Mouse (Mus musculus) liver, embryonic 11.5 days (tissue): ENCODE results near the gene Prdm11. TPM values are rescaled to one million over a fixed set of nuclear protein-coding genes. Genes with fewer than 3 reads are reported as not detected.

Source experiments
- ATAC-seq: fragments of 200-750 bp; cut with Nextera tagmentation; replicated peaks from 2 replicates; pipeline ENCODE4 v1.8.0; 2017; ENCODE audit warnings: moderate number of reproducible peaks, mild to moderate bottlenecking, moderate TSS enrichment, moderate library complexity; ENCODE audit not compliant: low FRiP score
- DNase-seq: peaks from one replicate; pipeline ENCODE4 v3.0.0-alpha.2; 2017; ENCODE audit warnings: low spot score
- H3K27ac ChIP-seq: fragments of 300-500 bp; sonication (generic); 2 replicates; pipeline ENCODE4 v1.5.1; 2014; ENCODE audit warnings: mild to moderate bottlenecking, low read depth, low read length, control low read depth
- H3K27me3 ChIP-seq: fragments of 300-500 bp; sonication (generic); replicated peaks from 2 replicates; pipeline ENCODE4 v1.6.1; 2014; ENCODE audit warnings: low read length, mixed read lengths; ENCODE audit not compliant: control insufficient read depth, insufficient read depth
- H3K36me3 ChIP-seq: fragments of 300-500 bp; sonication (generic); 2 replicates; pipeline ENCODE4 v1.6.1; 2014; ENCODE audit warnings: mild to moderate bottlenecking, low read length, moderate library complexity, mixed read lengths; ENCODE audit not compliant: control insufficient read depth, insufficient read depth
- H3K4me1 ChIP-seq: fragments of 300-500 bp; sonication (generic); replicated peaks from 2 replicates; pipeline ENCODE4 v1.6.1; 2014; ENCODE audit warnings: low read length, mixed read lengths; ENCODE audit not compliant: control insufficient read depth, insufficient read depth
- H3K4me2 ChIP-seq: fragments of 300-500 bp; sonication (generic); 2 replicates; pipeline ENCODE4 v1.6.1; 2014; ENCODE audit warnings: mild to moderate bottlenecking, control low read depth, moderate library complexity
- H3K4me3 ChIP-seq: fragments of 300-500 bp; sonication (generic); 2 replicates; pipeline ENCODE4 v1.5.1; 2014; ENCODE audit warnings: low read depth, low read length, control low read depth
- H3K9ac ChIP-seq: fragments of 300-500 bp; sonication (generic); 2 replicates; pipeline ENCODE4 v1.6.1; 2014; ENCODE audit warnings: low read depth, low read length, control low read depth
- H3K9me3 ChIP-seq: fragments of 300-500 bp; sonication (generic); 2 replicates; pipeline ENCODE4 v1.6.1; 2016; ENCODE audit warnings: low read length, inconsistent platforms, mixed read lengths; ENCODE audit not compliant: control insufficient read depth
- WGBS: fragments of 180-500 bp; shearing (Covaris S2); extraction: QIAGEN DNeasy Blood & Tissue Kit; methylation state at CpG from one replicate; pipeline ENCODE4 v1.1.7; 2014; 5-methylcytosine and 5-hydroxymethylcytosine counted together
- polyA plus RNA-seq: library from polyadenylated mRNA; unstranded; fragments of >200 nt; fragmentation: Nextera tagmentation; extraction: Ambion mirVana; gene quantifications from 2 replicates; pipeline ENCODE4 v1.2.1, GENCODE M21; 2014

Gene Prdm11
- polyA plus RNA-seq, 1 experiment from 2014 or later: 5.0 TPM

DNA sequence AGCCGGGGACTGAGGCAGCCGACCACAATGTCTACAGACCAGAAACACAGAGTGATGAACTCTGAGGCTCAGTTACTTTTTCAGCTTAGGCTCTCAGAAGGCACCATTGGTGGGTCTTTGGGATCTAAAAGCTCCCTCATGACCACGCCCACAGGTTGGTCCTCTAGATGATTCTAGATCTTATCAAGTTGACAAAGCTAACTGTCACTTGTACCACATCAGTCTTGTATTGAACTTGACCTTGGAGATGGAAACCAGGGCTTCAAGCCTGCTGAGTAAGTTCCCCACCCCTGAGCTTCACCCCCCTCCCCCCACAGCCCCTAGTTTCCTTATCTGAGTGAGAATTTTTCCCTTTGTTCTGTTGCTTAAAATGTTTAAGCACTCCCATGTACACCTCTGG is 101.6 kb downstream of the Prdm11 start:
- ATAC-seq (no peak), DNase-seq (no peak)
- WGBS: 80% methylated on average over 3 of the region's 3 CpGs
- H3K9ac ChIP-seq: no peak overlapping the region
- no peaks in the 10 kb centered on the region for H3K9me3 ChIP-seq
- no peak overlapping the region for H3K27ac ChIP-seq
- H3K4me2 ChIP-seq: no peak overlapping the region
- H3K4me3 ChIP-seq: no peak overlapping the region
- peaks cover 13% of the 10 kb centered on the region for H3K27me3 ChIP-seq
- 0 out of 2 replicates have a peak, but pooled peaks cover 4% of the 10 kb centered on the region for H3K4me1 ChIP-seq
- H3K36me3 ChIP-seq: no peaks in the 10 kb centered on the region

- H3K9me3 ChIP-seq: no peaks in the 10 kb centered on the region
- WGBS: 75% methylated on average over 3 of the region's 3 CpGs
- no peaks in the 10 kb centered on the region for H3K36me3 ChIP-seq
- no peak overlapping the region for H3K4me3 ChIP-seq
- DNase-seq: no peak
- no peak overlapping the region for H3K27ac ChIP-seq
- H3K27me3 ChIP-seq: peaks cover 10% of the 10 kb centered on the region
- H3K4me1 ChIP-seq: 0 out of 2 replicates have a peak, but pooled peaks cover 4% of the 10 kb centered on the region
- H3K4me2 ChIP-seq: no peak overlapping the region
- H3K9ac ChIP-seq: no peak overlapping the region
- ATAC-seq: no peak
Observed at GRCm38 (mm10) chr2:92943406-92943805, 102.6 kb downstream of the Prdm11 start.

DNA sequence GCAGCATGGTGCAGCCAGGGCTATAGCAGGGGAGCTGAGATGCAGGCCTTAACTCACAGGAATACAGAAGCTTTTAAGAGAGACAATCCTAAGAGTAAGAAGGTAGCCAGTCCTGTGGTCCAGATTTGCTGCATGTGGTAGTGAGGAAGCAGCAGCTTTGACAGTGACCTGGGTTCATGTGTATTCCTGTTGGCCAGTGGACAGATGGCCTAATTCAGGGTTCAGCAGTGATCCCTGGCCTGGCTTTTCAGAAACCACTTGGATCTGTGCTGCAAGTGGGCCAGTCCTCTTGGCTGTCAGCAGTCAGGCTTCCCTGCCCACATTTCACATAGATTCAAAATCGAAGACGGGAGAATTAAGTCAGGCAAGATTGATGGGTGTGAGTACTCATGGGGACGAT is 104.5 kb downstream of the Prdm11 start:
- Histone ChIP-seq H3K4me1 (no peaks in the 10 kb centered on the region), H3K4me2 (no peak overlapping the region), H3K36me3 (no peaks in the 10 kb centered on the region), H3K9ac (no peak overlapping the region), H3K9me3 (no peaks in the 10 kb centered on the region), H3K27ac (no peak overlapping the region), H3K27me3 (0 out of 2 replicates have a peak, but pooled peaks cover 3% of the 10 kb centered on the region), H3K4me3 (no peak overlapping the region)
- 73% methylated on average over 3 of the region's 3 CpGs for WGBS
- DNase-seq (no peak), ATAC-seq (no peak)

DNA sequence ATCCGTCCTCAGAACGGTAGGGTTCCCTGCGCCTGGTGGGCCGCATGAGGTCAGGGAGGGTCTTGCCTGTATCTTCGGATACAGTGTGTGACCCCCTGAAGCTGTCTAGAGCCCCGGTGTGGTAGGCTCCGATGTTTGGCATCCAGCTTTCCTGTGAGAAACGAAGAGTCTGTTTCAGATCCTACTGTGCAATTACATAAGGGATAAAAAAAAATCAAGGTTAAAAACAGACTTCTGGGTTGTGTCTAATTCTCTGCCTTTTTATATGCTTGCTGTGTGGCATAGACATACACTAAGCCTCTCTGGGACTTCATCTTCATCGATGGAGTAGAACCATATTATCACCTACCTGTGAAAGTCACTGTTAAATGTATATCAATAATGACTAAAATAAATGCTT is 105.0 kb downstream of the Prdm11 start:
- H3K9me3 ChIP-seq: no peaks in the 10 kb centered on the region
- H3K27ac ChIP-seq: no peak overlapping the region
- H3K36me3 ChIP-seq: no peaks in the 10 kb centered on the region
- ATAC-seq (no peak), DNase-seq (no peak)
- 0 out of 2 replicates have a peak, but pooled peaks cover 3% of the 10 kb centered on the region for H3K27me3 ChIP-seq
- no peak overlapping the region for H3K4me2 ChIP-seq
- 85% methylated on average over 9 of the region's 9 CpGs for WGBS
- H3K4me1 ChIP-seq: no peaks in the 10 kb centered on the region
- H3K9ac ChIP-seq: no peak overlapping the region
- no peak overlapping the region for H3K4me3 ChIP-seq

- Histone ChIP-seq H3K4me2 (no peak overlapping the region), H3K27ac (no peak overlapping the region)
Observed at GRCm38 (mm10) chr2:92938827-92939226, 107.1 kb downstream of the Prdm11 start.

GRCm38 (mm10) chr2:92938063-92938462 is 107.9 kb downstream of the Prdm11 start:
- H3K36me3 ChIP-seq: no peaks in the 10 kb centered on the region
- no peak overlapping the region for H3K9ac ChIP-seq
- no peak for DNase-seq
- H3K9me3 ChIP-seq: no peaks in the 10 kb centered on the region
- no peaks in the 10 kb centered on the region for H3K4me1 ChIP-seq
- H3K4me2 ChIP-seq: no peak overlapping the region
- H3K27me3 ChIP-seq: no peaks in the 10 kb centered on the region; the same call in 1 of the 2 replicates
- no peak overlapping the region for H3K27ac ChIP-seq
- WGBS: 85% methylated on average over 5 of the region's 5 CpGs
- no peak for ATAC-seq
- no peak overlapping the region for H3K4me3 ChIP-seq

More at GRCm38 (mm10) chr2:92938827-92939226, 107.1 kb downstream of the Prdm11 start:
- Histone ChIP-seq H3K9ac (no peak overlapping the region), H3K4me1 (no peaks in the 10 kb centered on the region), H3K4me3 (no peak overlapping the region), H3K27me3 (no peaks in the 10 kb centered on the region), H3K36me3 (no peaks in the 10 kb centered on the region), H3K9me3 (no peaks in the 10 kb centered on the region)
- WGBS: 88% methylated on average over 6 of the region's 7 CpGs
- DNase-seq: no peak
- no peak for ATAC-seq

DNA sequence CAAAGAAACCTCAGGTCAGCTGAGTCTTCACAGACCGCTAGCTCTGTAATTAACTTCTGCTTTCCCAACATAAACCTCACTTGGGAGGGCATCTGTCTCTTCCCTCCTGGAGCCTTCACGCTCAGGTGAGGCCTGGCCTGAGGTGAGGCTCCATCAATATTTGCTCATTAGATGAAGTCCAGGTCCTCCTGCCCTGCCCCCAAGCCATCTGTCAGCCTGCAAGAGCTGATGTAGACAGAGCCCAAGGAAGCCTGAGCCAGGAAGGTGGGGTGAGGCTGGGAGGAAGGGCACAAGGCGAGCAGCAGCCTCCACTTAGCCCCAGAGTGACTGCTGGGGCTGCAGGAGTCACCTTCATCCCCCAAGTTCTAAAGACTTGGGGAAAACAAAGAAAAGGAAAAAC is 110.5 kb downstream of the Prdm11 start:
- no peak for ATAC-seq
- Histone ChIP-seq H3K4me2 (no peak overlapping the region), H3K9me3 (no peaks in the 10 kb centered on the region), H3K4me1 (no peaks in the 10 kb centered on the region), H3K4me3 (no peak overlapping the region), H3K36me3 (no peaks in the 10 kb centered on the region), H3K9ac (no peak overlapping the region), H3K27ac (no peak overlapping the region), H3K27me3 (no peaks in the 10 kb centered on the region; the same call in 1 of the 2 replicates)
- no peak for DNase-seq
- 56% methylated on average over 3 of the region's 3 CpGs for WGBS

- H3K27ac ChIP-seq: no peak overlapping the region
- H3K36me3 ChIP-seq: no peaks in the 10 kb centered on the region
- ATAC-seq (no peak), DNase-seq (no peak)
- H3K9ac ChIP-seq: no peak overlapping the region
- no peaks in the 10 kb centered on the region for H3K9me3 ChIP-seq
- no peak overlapping the region for H3K4me3 ChIP-seq
- H3K27me3 ChIP-seq: no peaks in the 10 kb centered on the region; the same call in 1 of the 2 replicates
- WGBS: 31% methylated on average over 10 of the region's 10 CpGs
- no peaks in the 10 kb centered on the region for H3K4me1 ChIP-seq
- H3K4me2 ChIP-seq: no peak overlapping the region
Observed at GRCm38 (mm10) chr2:92934312-92934982, 111.5 kb downstream of the Prdm11 start.

- Histone ChIP-seq H3K9ac (no peak overlapping the region), H3K36me3 (no peaks in the 10 kb centered on the region), H3K27me3 (no peaks in the 10 kb centered on the region; the same call in 1 of the 2 replicates), H3K4me3 (no peak overlapping the region), H3K4me1 (no peaks in the 10 kb centered on the region), H3K9me3 (no peaks in the 10 kb centered on the region), H3K4me2 (no peak overlapping the region), H3K27ac (no peak overlapping the region)
- ATAC-seq (no peak), DNase-seq (no peak)
- WGBS: 83% methylated on average over 6 of the region's 6 CpGs
Observed at GRCm38 (mm10) chr2:92933379-92933778, 112.6 kb downstream of the Prdm11 start.
